Mouse (Mus musculus) gastrocnemius, postnatal 4 days (tissue): ENCODE results near the gene Tesk1. TPM values are rescaled to one million over a fixed set of nuclear protein-coding genes. Genes with fewer than 3 reads are reported as not detected.
A peak's percentile ranks its signal among the peaks of the same experiment; 100 is the strongest.

ENCODE experiments used
- DNase-seq, 2 experiments: peaks; one replicate each; pipeline ENCODE4 v3.0.0; 2021 to 2022; ENCODE audit warnings: low spot score in 2 of 2, mixed read lengths in 2 of 2
- total RNA-seq, 2 experiments: library from RNA; stranded (reverse); gene quantifications; 2 replicates each; pipeline ENCODE4 v1.2.3; 2021

The Tesk1 gene
- total RNA-seq, 2 experiments from 2014 or later, result 39.3 to 40.9 TPM

DNA sequence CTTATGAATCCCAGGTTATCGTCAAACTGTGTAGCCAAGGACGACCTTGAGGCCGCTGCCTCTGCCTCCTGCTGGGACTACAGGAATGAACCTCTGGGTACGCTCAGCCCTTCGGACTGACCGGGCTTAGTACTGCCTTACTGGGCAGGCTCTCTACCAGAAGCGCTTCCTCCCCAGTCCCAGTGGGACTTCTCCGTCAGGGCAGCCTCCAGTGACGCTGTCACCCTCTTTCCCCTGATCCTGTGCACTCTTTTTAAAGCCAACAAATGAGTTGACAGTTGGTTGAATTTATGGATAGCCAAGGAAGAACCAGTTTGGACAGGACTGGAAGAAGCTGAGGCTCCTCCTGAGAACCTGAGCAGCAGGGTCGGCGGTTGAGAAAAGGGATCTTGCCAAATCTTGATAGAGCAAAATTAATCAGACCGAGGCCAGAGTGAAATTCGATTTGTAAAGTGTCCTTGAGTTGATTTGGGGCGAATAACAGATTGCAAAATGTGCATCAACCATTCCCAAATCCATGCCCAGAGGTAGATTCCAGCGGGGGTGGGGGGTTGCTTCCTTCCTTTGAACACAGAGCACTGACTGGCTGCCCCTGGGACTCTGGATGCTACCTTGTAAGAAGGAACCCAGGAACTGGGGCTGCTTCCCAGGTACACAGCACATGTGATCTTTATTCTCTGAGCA is 22.6 kb upstream of the Tesk1 start:
- no peak for DNase-seq

DNA sequence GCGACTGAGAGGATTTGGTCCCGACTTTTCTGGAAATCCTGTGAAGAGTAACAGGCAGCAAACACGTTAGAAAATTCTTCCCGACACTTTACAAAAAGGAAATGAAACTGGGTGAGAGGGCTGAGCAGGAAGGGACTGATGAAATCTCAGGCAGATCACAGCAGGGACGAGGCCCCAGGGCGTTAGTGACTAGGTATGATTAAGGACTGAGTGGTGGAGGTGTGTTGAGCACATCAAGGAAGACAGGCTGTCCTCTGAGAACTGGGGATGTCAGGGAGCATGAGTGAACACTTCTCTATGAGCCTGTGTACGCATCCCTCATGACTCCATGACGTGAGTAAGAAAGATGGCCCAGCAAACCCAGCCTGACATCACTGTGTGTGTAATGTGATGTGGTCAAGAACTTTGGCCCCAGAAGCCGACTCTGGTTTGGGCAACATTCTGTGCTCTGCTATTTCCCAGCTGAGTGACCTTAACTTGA is 21.9 kb upstream of the Tesk1 start:
- no peak for DNase-seq

DNA sequence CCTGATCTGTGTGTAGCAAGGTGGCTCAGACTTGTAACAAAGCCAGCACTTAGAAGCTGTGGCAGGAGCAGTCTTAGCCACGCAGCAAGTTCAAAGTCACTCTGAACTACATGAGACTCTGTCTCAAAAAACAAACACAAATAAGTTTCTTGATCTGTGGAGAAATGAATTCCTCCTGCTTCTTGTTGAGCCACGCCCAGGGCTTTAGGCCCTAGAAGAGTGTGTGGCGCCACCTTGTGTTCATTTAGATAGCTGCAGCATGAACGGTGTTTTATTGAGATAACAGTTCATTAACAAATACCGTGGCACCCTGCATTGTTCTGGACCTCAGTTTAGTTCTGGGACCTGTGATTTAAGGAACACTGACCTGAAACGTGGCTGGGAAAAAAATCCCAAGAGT is 21.4 kb upstream of the Tesk1 start:
- peak in 1 of 2 experiments; percentile 70 for DNase-seq

DNA sequence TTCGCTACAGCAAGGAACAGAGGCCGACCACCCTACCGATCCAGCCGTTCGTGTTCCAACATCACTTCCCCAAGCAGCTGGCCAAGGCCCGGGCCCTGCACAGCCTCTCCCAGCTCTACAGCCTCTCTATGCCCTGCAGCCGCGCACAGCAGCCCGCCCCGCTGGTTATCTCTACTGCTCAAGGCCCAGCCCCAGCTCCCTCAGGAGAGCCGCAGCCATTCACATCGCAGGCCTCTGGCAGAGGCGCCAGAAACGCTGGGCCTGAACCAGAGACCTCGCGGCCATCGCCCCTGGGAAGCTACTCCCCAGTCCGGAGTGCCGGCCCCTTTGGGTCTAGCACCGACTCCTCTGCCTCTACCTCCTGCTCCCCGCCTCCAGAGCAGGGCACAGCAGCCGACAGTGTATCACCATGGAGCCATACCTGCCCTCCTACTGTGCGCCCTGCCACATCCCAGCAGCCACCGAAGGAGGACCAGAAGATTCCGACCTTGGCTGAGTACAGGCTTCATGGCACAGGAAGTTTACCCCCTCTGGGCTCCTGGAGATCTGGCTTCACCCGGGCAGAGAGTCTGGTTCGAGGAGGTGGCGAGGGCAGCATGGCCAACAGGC is 20.0 kb upstream of the Tesk1 start:
- DNase-seq, result no peak

DNA sequence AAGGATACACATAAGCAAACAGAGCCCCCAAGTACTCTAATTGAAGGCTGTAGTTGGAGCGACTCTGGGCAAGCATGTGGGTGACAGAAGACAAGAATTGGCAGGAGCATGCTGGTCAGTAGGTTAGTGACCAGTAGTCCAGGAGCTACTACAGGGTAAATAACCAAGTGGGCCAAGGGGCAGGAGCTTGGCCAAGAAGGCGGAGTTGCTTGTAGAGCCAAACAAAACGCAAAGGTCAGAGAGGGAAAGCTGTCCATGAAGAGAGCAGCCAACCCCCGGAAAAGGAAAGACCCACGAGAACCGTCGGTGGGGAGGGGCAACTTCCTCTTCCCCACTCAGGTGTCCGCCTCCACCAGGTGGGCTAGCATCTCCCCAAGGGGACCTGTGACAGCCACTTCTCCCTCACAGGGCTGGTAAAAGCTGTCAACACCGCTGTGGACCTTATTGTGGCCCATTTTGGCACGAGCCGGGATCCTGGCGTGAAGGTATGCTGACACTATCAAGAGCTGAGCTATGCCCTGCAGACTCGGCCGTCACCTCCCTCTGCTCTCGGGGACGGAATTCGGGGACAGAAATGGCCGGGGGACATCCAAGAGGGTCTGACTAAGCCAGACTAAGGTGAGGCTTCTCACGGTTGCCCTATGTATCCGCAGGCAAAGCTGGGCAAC is 18.3 kb upstream of the Tesk1 start:
- peak in 1 of 2 experiments; percentile 7 for DNase-seq

DNA sequence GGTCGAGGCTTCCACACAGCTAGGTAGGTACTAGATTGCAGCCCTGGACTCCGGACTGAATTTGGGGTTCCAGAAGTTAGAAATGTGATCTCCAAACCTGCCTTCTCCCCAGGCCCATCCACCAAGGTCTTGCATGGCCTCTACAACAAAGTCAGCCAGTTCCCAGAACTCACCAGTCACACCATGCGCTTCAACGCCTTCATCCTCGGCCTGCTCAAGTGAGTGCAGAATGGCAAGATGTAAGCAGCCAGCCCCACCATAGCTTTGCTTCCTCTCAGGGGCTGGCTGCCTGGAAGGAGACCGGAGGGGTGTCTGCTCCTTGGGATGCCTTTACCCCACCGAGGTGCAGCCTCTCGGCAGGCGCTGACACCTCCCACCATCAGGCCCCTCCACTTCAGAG is 17.7 kb upstream of the Tesk1 start:
- DNase-seq, result no peak

DNA sequence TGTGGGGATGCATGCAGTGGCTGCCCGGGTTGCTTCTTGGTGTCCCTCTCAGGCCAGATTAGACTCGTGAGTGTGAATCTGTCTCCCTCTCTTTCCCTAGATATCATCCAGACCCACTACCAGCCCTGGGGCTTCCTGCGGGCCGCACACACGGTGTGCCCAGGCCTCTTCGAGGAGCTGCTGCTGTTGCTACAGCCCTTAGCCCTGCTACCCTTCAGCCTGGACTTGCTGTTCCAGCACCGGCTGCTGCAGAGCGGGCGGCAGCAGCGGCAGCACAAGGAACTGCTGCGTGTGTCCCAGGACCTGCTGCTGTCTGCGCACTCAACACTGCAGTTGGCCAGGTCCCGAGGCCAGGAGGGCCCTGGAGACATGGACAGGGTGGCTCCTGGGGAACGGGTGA is 16.5 kb upstream of the Tesk1 start:
- no peak for DNase-seq

DNA sequence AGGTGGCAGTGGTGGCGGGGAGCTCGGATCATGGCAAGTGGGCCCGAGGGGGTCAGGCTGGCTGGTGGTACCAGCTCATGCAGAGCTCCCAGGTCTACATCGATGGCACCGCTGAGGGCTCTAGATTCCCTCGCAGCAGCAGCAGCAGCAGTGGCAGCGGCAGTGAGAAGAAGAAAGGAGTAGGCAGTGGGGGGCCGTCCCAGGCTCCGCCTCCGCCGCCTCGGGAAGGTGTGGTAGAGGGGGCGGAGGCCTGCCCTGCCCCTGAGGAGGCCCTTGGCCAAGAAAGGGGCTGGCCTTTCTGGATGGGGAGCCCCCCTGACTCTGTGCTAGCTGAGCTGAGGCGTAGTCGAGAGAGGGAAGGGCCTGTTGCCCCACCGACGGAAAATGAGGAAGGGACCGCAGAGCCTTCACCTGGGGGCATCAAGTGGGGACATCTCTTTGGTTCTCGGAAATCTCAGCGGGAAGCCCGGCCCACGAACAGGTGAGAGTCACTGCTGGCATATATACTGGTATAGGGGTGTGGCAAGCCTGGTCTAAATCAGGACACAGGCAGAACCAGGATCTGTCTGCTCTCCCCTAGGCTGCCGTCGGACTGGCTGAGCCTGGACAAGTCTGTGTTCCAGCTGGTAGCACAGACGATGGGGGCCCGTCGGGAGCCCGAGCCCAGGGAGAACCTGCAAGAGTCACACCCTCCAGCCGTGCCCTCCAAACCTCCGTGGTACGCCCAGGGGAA is 15.9 kb upstream of the Tesk1 start:
- peak in 1 of 2 experiments; percentile 23 for DNase-seq

DNA sequence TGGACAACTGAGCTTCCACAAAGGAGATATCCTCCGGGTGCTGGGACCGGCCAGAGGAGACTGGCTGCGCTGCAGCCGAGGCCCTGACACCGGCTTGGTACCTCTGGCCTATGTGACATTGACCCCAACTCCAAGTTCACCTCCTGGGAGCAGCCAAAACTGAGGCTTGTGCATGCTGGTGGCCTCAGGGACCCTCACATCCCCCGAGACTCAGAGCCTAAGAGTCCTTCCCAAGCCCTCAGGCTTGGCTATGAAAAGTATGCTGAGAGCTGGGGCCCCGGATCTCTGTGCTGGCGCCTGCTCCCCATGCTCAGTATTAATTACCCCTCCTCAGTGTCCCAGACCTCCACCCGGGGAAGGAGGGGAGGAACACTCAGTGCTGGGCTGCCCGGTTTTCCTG is 15.3 kb upstream of the Tesk1 start:
- DNase-seq, result no peak

DNA sequence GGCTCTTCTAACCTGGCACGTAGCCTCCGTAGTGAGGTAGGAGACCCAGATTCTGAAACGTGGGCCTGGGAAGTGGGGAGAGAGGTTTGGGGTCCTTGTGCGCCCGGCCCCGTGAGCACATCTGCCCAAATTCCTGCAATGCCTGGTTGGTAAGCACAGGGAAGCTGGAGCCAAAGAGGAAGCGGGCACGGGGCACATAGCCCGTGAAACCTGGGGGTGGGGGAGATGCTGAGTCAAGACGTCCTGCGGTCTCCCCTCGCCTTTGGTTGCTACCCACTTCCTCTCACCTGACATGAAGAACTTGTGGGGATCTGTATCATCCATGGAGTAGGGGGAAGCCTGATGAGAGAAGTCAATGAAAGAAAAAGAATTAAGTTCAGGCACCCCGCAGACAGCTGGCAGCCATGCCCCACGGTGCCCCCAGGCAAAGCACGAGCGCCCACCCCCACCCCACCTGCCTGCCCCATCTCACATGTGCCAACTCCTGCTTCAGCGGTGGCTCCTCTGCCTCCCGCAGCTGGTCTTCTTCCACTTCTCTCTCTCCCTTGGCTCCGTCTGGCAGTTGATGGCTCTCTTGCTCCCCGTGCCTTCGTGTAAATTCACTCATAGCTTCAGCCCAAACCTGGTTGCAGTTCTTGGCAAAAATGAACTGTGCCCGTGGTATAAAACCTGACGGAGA is 14.1 kb upstream of the Tesk1 start:
- no peak for DNase-seq

DNA sequence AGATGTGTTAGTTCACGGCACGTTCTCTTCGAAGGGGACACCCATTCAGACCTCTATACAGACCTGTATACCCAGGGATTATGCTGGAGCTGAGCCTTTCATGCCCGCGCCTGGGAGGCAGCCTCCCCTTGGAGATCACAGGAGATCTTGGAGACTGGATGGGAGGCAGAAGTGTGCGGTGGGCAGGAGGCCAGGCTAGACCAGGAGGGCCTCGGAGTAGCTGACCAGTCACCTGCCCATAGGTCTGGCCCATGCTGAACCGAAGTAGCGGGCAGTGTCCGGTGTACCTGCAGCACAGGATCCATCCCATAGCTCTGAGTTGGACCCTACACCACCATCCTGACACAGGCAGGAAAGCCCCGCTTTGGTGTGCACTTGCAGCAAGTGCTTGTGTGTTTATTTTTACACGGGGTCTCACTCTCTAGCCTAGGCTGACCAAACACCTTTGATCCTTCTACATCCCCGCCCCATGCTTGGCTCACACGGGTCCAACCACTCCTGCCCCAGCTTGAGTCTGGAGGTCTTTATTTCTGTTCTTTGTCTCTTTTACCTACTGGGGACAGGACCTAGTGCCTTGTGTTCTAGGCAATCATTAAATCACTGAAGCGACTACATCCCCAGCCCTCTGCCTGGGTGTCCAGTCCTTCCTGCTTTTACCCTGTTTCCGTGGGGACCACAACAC is 13.4 kb upstream of the Tesk1 start:
- DNase-seq, result no peak

DNA sequence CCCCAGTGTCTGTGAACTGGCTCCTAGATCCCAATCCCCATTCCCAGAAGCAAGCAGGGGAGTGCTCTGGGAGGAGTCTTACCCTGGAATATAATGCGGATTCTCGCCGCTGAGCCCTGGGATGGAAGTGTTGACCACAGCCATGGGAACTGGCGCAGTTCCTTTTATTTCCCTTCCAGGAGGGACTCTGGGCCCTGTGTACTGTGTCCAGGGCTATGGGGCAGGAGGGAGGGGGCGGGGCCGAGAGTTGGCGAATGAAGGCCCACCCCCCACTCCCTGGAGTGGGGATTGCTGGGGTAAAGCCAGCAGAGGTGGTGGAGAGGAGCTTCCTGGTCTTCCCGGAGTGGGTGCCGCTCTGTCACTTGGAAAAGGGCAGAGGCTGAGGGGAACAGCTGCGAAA is 12.8 kb upstream of the Tesk1 start, which contains the start of gene Fam166b:
Fam166b (minus strand) TSS at position 189 of the 400 bp plus-strand sequence.
- DNase-seq, result no peak

DNA sequence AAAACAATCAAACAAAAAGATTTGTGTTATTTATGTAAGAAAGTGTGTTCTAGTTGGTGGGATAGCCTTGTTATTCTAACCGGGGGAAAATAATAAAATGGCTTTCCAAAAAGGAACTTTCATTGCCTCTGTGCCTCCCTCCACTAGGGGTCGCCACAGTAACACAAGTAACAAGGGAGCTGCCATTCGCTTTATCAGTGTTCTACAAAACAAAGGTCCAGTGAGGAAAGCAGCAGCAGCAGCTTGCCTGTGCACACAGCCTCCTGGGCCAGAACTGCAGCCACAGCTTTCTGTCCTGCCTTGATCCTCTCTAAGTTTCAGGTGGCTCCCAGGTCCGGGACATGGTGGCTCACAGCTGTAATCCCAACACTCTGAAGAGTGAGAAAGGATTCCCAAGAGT is 10.0 kb upstream of the Tesk1 start:
- DNase-seq, result peak; percentile 69 to 85

DNA sequence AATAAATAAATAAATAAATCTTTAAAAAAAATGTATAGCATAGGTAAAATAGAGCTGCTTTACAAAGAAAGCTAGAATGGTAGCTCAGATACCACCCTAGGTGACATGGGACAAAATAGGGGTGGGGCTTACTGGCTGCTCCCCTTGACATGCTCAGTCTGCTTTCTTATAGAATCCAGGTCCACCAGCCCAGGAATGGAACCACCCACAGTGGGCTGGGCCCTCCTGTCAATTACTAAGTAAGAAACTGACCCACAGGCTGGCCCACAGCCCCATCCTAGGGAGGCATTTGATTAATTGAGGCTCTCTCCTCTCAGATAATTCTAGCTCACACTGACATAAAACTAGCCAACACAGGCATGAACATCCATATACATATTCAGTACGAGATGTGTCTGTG is 8.9 kb upstream of the Tesk1 start:
- no peak for DNase-seq

DNA sequence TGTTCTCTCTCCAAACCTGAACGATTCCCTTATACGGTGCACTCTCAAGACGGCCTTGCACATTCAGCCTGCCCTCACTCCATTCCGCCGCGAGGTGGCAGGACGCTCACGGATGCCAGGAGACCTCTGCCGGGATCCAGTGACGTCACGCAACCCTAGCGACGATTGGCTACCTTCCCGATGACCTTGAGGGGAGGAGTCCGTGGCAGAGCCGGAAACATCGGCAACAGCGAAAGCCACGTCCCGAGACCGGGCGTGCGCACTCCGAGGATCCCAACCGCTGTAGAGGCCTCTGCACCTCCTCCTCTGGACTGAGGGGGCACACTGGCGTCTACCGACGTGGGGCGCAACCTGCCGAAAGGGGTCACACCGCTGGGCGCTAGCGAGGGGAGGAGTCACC is 305 bp downstream of the Tesk1 start:
- peak; percentile 97 to 99 for DNase-seq

DNA sequence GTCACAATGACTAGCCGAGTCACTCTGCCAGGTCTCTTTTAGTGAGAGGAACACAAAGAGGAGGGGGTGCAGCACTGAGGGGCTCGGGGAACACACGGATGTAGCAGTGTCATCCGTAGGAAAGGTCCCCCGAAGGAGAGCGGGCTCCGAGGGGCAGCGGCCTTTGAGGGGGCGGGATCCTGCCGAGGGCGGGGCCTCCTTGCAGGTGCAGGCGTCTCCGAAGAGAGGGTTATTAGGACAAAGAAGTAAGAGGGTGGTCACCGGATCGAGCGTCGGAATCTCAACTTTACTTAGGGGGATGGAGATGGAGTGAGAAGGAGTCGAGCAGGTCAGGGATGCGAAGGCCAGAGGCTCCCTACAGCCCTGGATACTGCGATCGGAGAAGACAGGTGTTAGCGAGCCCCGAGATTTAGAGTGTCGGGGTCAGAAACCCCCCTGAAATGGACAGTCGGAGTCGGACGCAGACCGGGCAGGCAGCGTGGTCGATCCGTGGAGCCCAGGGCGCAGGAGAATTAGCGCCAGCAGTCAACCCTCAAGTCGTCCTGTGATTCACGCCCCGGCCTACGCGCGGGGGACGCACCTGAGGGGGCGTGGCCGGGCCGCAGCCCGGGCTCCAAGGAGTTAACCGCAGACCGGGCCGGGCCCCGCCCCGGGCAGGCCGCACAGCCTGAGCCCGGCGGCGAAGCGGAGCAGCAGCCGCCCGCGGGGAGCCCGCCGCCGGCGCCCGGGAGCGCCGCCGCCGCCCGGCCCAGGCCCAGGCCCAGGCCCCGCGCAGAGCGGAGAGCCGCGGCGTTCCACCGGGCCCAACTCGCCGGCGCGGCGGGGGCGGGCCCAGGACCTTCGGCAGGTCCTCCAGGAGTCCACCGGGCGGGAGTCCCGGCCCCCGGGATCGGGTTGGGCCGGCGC is 970 bp downstream of the Tesk1 start:
- DNase-seq, result peak; percentile 51 to 72

DNA sequence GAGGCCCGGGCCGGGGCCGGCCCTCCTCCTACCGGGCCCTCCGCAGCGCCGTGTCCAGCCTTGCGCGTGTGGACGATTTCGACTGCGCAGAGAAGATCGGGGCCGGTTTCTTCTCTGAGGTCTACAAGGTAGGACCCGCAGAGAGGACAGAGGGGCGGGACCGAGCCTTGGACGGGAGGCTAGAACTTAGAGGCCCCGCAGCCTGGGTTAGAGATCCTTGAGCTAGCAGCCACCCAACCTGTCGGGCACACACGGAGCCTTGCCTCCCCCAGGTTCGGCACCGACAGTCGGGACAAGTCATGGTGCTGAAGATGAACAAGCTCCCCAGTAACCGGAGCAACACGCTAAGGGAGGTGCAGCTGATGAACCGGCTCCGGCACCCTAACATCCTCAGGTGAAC is 1.8 kb downstream of the Tesk1 start:
- DNase-seq, result peak; percentile 22 to 48

DNA sequence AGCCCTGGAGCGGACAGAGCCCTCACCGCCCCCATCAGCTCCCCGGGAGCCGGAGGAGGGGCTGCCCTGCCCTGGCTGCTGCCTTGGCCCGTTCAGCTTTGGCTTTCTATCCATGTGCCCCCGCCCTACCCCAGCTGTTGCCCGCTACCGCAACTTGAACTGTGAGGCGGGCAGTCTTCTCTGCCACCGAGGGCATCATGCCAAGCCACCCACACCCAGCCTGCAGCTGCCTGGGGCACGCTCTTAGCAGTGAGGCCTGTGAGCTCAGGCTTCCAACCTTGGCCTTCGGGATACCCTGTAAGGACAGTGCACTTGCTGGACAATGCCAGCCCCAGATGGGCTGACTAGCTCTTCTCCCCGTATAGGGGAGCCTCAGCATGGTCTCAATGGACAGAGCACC is 5.5 kb downstream of the Tesk1 start:
- peak; percentile 57 to 83 for DNase-seq

DNA sequence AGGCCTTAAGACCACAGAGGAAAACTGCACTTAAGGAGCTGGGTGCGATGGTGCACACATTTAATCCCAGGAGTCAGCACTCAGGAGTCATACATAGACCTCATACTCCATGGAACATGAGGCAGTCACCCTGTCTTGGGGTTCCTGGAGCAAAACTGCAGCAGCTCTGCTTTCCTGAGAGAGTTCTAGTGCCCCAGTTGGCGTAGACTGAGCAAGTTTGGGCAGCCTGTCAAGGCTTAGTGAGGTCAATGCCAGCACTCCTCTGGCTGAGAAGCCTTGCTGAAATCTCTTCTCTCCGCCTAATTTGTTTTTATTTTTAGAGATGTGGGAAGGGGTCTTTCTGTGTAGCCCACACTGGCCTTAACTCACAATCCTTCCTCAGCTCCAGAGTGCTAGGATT is 6.8 kb downstream of the Tesk1 start:
- no peak for DNase-seq
